Mouse (Mus musculus) embryonic stem cell, embryonic (primary cell): ENCODE data around the gene Ckap4.

Experiments
- CTCF ChIA-PET, 4 experiments: fragments of 300-600 bp in 2 of 4; fragments of 350-600 bp in 2 of 4; sonication (Branson Sonifier 250); formaldehyde crosslinking; loops; one replicate each; lab custom pipeline; 2022; ENCODE audit warnings: inconsistent platforms in 2 of 4; lab: Charles Lee
- POLR2A ChIA-PET, 4 experiments: fragments of 300-600 bp in 2 of 4; fragments of 350-600 bp in 2 of 4; sonication (Branson Sonifier 250); formaldehyde crosslinking; loops; one replicate each; lab custom pipeline; 2022; ENCODE audit warnings: antibody characterized with exemption in 4 of 4, inconsistent platforms in 1 of 4; lab: Charles Lee

Gene Ckap4

DNA sequence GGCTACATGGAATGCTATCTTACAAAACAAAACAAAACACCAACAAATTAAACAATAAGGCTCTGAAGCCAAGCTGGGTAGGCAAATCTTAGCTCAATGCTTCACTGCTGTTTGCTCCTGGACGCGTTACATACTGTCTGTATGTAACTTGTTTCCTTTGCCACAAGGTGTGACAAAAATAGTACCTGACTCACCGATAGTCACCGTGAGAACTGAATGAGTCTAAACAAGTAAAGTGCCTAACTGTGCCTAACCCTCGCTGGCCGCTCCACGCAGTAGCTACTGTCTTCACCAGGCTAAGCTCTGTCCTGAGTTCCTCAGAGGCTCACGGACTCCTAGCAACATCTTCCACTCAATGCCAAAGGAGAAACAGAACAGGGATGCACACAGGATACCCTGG is 3.5 kb downstream of the Ckap4 start:
- CTCF ChIA-PET = interaction anchor here in 2 of 4 experiments (0.8 to 3.4 kb wide), 2 partner anchors 15 to 16 kb away, joined by 3 to 17 read pairs; no protein-coding TSS in a partner anchor
- POLR2A ChIA-PET = no interaction called here

DNA sequence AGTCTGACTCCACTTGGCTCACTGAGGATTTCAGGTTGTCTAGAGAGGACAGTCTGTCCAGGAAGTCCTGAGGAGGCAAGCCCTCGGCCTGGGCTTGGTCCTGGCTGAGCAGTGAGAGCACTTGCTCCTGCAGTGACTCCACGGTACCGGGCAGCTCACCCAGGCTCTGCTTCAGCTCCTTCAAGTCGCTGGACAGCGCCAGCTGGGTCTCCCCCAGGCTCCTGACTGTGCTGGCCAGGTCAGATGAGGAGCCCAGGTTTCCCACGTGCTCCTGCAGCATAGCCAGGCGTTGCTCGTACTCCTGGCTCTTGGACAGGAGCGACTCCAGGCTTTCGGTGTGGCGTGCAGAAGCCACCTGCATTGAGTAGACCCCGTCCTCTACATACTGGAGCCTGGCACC is 6.2 kb downstream of the Ckap4 start:
- CTCF ChIA-PET = interaction anchor here in 1 of 4 experiments (3.1 kb wide), 1 partner anchor 13 kb away, joined by 21 read pairs; no protein-coding TSS in a partner anchor
- POLR2A ChIA-PET = interaction anchor here in 1 of 4 experiments (1.0 to 1.7 kb wide), 3 partner anchors 10 to 95 kb away, joined by 3 to 6 read pairs (median 5); partner anchors contain the start of gene Polr3b

DNA sequence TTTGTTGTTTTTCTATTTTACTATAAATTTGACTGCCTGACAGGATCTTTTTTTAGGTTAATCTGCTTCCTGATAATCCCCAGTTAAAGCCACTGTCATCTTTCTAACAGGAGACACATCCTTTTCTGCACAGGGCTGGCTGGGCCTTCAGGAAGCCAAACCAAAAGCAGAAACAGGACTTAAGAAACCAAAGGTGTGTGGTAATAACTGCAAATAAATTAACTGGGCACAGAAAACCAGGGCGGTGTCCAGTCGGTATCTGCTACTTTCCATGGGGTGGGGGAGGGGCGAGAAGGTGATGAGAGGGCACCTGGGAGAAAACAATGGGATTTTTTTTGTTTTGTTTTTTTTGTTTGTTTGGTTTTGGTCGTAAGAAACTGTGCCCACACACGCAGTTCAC is 6.8 kb downstream of the Ckap4 start:
- POLR2A ChIA-PET = interaction anchor here in 2 of 4 experiments (1.5 to 1.7 kb wide), 3 partner anchors 12 to 95 kb away, joined by 5 to 6 read pairs (median 5); partner anchors contain the start of gene Polr3b (in 1 of the 2)
- CTCF ChIA-PET = interaction anchor here in 3 of 4 experiments (0.6 to 3.1 kb wide), 3 partner anchors 12 to 1192 kb away, joined by 3 to 21 read pairs (median 9); no protein-coding TSS in a partner anchor

DNA sequence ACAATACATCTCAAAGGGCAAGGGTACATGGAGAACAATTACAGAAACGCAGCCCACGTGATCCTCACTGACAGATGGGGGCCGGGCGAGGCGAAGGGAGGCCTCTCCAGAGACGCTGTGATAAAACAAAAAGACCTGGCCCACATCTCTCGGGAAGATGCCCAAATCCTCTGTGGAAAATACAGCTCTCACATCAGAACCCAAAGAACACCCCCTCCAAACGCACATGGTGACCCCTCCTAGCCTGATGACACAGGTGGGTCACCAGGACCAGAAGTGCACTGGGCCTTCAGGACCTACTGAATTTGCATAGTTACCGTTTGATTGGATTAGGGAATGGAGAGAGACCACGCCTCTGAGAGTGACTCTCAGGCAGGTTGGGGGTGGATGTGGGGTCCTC is 7.4 kb downstream of the Ckap4 start:
- ChIA-PET CTCF (interaction anchor here (0.6 to 3.1 kb wide), 8 partner anchors 11 to 1191 kb away, joined by 3 to 21 read pairs (median 4); no protein-coding TSS in a partner anchor), POLR2A (interaction anchor here in 3 of 4 experiments (0.6 to 1.7 kb wide), 9 partner anchors 8 to 532 kb away, joined by 3 to 6 read pairs (median 3); partner anchors contain the start of genes Ckap4 (in 1 of the 3) and Polr3b (in 1 of the 3))

DNA sequence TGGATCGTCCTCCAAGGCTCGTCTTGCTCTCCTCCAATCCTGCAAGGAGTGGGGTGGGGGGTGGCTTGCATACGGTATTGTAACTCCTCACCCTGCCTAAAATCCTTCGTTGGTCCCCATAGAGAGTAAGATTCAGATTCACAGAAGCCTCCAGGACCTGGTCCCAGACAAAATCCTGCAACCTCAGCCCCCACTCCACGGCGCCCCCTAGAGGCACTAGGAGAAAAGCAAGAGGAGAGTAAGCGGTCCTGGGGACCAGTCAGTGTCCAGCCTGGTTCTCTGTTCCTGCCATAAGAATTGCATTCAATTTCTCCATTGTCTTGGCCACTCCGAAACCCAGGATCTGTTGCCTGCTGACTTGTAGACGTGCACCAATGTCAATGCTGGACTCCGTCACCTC is 10.2 kb downstream of the Ckap4 start:
- ChIA-PET POLR2A (interaction anchor here in 2 of 4 experiments (0.6 to 2.4 kb wide), 3 partner anchors 9 to 20 kb away, joined by 3 to 12 read pairs (median 5); no protein-coding TSS in a partner anchor), CTCF (interaction anchor here (0.5 to 2.0 kb wide), 14 partner anchors 8 to 1786 kb away, joined by 3 to 21 read pairs (median 4); no protein-coding TSS in a partner anchor)

DNA sequence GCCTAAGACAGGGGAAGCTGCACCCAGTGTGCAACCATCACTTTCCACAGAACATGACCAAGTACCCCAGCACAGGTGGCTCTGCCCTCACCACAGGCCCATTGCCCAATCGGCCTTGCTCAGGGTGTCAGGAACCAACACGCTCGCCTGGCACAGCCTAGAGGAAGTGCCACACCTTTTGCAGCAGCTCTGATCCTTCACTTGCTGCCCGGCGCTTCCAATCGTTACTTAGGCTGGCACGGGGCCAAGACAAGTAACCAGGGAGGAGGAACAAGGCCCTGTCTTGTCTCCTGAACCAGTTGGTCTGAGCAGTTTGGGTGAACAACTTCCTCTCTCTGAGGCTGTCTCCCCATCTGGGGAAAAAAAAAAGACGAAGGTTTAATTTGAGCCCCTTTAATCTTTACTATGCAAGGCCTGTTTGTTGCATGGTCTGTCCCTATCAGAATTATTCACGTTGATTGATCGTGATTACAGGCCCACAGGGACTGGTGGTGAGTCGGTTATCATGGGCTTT is 17.4 kb downstream of the Ckap4 start:
- POLR2A ChIA-PET = interaction anchor here in 1 of 4 experiments (1.3 to 3.6 kb wide), 4 partner anchors 12 to 107 kb away, joined by 3 to 15 read pairs (median 6); partner anchors contain the start of gene Polr3b
- CTCF ChIA-PET = interaction anchor here (0.5 to 3.0 kb wide), 11 partner anchors 16 to 731 kb away, joined by 3 to 40 read pairs (median 5); partner anchors contain the start of gene Polr3b (in 1 of the 4)

DNA sequence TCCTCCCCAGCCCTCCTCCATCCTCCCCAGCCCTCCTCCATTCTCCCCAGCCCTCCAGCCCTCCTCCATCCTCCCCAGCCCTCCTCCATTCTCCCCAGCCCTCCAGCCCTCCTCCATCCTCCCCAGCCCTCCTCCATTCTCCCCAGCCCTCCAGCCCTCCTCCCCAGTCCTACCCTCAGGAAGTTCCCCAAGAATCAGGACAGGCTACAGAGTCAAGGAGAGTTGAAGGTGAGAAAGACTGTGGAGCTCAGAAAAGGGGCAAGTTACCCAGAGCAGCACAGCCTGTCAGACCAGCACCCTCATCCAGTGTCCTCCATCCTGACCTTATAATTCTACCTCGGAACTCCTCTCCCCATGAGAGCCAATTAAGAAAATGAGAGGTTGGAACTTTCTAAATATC is 17.9 kb downstream of the Ckap4 start:
- CTCF ChIA-PET = interaction anchor here (0.5 to 3.2 kb wide), 70 partner anchors 7 to 1570 kb away, joined by 3 to 40 read pairs (median 4); partner anchors contain the start of gene Polr3b (in 3 of the 4)

DNA sequence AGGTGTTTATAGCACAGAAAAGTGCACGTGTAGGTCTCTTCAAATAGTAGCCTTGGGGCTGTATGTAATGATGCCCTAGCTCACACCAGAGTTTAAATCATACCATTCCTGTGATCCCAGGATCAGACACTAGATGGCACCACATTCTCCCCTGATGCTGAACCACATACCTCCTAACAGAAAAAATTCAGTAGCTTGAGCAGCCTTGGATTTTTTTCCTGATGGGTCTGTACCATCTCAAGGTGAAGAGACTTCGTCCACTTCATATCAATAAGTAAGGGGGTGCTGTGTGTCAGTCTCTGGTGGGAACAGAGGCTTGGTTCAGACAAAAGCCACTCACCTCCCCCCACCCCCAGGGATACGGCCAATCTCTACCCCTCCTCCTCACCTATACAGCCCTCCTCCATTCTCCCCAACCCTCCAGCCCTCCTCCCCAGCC is 18.3 kb downstream of the Ckap4 start:
- POLR2A ChIA-PET = interaction anchor here in 3 of 4 experiments (0.5 to 3.6 kb wide), 19 partner anchors 11 to 220 kb away, joined by 3 to 15 read pairs (median 4); partner anchors contain the start of gene Polr3b (in 3 of the 3)
- CTCF ChIA-PET = interaction anchor here (0.5 to 3.2 kb wide), 94 partner anchors 7 to 1570 kb away, joined by 3 to 40 read pairs (median 4); partner anchors contain the start of gene Polr3b (in 3 of the 4)

More for the DNA sequence above, 17.9 kb downstream of the Ckap4 start:
- POLR2A ChIA-PET = interaction anchor here in 3 of 4 experiments (0.5 to 3.6 kb wide), 12 partner anchors 13 to 220 kb away, joined by 3 to 15 read pairs (median 4); partner anchors contain the start of gene Polr3b (in 1 of the 3)

DNA sequence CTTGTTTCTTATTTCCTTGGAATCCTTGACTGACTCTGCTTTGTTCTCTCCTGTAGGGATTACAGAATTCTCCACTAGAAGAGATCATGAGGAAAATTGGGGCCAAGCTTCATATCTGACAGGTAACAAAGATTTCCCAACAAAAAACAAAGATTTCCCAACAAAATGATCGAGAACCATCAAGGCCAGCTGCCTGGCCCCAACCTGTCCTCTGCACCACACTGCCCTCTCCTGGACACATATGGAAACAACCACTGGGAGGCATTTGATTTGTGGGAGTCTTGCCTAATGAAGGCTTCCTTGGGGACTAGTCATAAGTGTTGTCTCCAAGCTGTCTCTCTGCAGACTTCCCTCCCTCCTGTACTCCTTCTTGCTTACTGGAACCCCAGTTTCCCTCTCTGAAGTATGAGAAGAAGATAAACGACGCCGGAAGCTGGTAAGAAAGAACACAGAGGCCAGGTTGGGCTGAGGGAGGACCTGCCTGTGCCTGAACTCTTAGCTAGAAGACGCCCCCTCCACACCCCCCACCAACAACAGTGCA is 19.8 kb downstream of the Ckap4 start:
- ChIA-PET CTCF (interaction anchor here (0.5 to 3.2 kb wide), 49 partner anchors 8 to 1750 kb away, joined by 3 to 26 read pairs (median 4); partner anchors contain the start of gene Nfyb (in 1 of the 4)), POLR2A (interaction anchor here in 3 of 4 experiments (0.5 to 3.6 kb wide), 14 partner anchors 11 to 717 kb away, joined by 3 to 15 read pairs (median 3); partner anchors contain the start of gene Polr3b (in 1 of the 3))

DNA sequence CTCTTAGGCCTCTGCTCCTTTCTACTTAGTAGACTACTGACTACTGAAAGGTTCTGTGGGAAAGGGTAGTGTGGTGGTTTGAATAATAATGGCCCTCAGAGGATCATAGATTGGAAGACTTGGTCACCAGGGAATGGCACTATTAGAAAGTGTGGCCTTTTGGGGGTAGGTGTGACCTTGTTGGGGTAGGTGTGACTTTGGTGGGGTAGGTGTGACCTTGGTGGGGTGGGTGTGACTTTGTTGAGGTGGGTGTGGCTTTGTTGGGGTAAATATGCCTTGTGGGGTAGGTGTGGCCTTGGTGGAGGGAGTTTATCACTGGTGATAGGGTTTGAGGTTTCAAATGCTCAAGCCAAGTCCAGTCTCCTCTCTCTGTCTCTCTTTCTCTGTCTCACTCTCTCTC is 21.1 kb downstream of the Ckap4 start:
- POLR2A ChIA-PET = interaction anchor here in 1 of 4 experiments (3.6 kb wide), 1 partner anchor 110 kb away, joined by 15 read pairs; the partner anchor contains the start of gene Polr3b
- CTCF ChIA-PET = interaction anchor here in 3 of 4 experiments (1.3 to 3.2 kb wide), 5 partner anchors 10 to 63 kb away, joined by 4 to 26 read pairs (median 4); no protein-coding TSS in a partner anchor

DNA sequence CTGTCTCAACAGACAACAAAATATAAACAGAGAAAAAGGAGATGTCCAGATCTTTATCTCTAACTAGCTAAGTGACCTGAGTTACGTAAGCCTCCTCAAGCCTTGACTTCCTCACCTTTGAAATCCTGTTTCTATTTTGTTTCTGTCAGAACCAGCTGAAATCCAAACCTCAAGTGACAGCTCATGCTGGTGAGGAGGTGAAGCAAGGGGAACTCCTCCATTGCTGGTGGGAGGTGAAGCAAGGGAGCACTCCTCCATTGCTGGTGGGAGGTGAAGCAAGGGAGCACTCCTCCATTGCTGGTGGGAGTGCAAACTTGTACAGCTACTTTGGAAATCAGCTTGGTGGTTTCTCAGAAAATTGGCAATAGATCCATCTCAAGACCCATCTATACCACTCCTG is 25.3 kb downstream of the Ckap4 start:
- ChIA-PET CTCF (interaction anchor here in 1 of 4 experiments (0.6 kb wide), 1 partner anchor 18 kb away, joined by 3 read pairs; no protein-coding TSS in a partner anchor), POLR2A (no interaction called here)

DNA sequence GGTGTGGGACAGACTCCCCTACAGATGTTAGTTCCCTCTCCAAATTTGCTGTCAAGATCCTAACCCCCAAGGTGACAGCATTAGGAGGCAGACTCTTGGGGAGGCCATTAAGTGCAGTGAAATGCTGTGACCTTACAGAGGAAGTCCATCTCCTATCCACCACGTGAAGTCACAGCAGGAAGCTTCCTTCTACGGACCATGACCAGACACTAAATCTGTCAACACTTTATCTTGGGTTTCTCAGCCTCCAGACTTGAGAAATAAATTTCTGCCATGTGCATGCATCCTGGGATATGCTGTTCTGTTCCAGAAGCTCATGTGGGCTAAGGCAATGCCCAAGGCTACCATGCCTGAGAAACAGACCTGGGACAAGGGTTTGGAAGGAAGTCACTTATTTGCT is 35.0 kb downstream of the Ckap4 start:
- ChIA-PET CTCF (interaction anchor here in 3 of 4 experiments (0.5 to 2.0 kb wide), 7 partner anchors 11 to 209 kb away, joined by 3 to 6 read pairs (median 3); no protein-coding TSS in a partner anchor), POLR2A (interaction anchor here in 1 of 4 experiments (0.9 kb wide), 1 partner anchor 11 kb away, joined by 4 read pairs; no protein-coding TSS in a partner anchor)

DNA sequence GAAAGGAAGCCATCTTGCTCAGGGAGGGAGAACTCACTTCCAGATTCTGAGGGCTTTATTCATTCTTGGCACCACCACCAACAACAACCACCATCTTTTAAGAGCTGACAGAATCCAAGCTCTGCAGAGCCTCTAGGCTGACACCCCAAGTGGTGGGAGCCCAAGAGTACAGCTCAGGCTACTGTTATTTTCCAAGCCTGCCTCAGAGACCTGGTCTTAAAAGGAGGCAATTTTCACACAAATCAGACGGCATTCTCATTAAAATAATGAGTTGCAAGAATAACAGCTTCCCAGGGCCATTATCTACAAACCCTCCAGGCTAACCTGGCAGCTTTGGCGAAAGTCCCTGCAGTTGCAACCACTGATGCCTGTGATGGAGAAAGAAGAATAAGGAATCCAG is 37.1 kb downstream of the Ckap4 start:
- ChIA-PET CTCF (interaction anchor here (0.5 to 1.6 kb wide), 4 partner anchors 8 to 64 kb away, joined by 4 to 10 read pairs (median 8); no protein-coding TSS in a partner anchor), POLR2A (interaction anchor here in 2 of 4 experiments (0.7 to 1.2 kb wide), 3 partner anchors 8 to 18 kb away, joined by 3 to 7 read pairs (median 3); no protein-coding TSS in a partner anchor)

DNA sequence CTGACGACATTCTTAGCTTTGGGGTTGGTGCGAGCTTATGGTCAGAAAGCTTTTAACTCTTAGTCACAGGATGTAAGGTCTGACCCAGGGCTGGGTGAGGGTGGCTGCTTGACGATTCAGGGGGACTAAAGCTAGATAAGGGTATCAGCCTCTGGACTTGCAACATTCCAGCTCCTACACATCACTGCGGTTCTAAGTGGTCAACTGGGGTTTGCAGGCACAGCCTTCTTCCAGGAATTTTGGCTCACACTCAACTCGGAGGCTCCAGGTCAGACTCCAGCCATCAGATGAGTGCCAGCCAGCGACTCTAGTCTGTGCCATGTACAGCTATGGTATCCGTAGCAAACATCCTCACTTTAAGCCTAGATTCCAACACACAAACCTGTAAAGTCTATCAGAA is 39.4 kb downstream of the Ckap4 start:
- ChIA-PET CTCF (no interaction called here), POLR2A (interaction anchor here in 1 of 4 experiments (0.5 kb wide), 1 partner anchor 62 kb away, joined by 5 read pairs; no protein-coding TSS in a partner anchor)

DNA sequence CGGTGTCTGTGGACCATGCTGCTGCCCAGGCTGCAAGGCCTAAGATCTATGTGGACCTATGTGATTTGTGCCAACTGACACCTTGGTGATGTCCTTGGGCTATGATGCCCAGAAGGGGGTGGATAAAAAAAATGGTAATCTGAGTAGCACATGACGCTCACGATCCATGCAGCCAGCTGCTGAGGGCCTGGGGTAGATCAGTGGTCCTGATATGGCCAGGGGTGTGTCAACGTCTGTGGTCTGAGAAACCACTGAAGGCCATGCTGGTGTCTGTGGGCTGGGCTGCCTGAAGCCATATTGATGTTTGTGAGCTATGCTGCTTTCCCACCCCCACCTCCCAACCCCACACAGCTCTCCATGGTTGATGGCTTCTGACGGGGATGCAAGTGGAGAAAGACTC is 43.7 kb downstream of the Ckap4 start:
- CTCF ChIA-PET = interaction anchor here in 1 of 4 experiments (1.5 to 1.6 kb wide), 2 partner anchors 26 to 139 kb away, joined by 3 to 6 read pairs; no protein-coding TSS in a partner anchor
- POLR2A ChIA-PET = interaction anchor here in 1 of 4 experiments (0.9 kb wide), 1 partner anchor 913 kb away, joined by 6 read pairs; no protein-coding TSS in a partner anchor

DNA sequence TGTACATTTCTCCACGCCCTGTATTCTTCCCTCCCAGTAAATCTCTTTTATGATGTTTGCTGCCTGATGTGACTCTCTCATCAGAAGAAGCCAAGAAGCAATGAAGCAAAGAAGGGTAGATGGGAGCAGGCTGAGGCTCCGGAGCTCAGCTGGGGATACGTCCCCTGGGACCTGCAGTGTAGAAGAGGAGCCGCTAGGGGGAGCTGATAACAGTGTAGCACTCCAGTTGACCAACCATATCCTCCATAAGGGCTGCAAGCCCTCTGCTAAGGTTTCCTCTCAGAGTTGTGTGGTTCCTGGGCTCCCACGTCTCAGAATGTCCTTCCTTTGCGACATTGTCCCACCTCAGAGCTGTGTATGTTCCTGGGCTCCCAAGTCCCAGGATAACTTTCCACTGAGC is 45.5 kb downstream of the Ckap4 start:
- CTCF ChIA-PET = interaction anchor here (0.5 to 3.2 kb wide), 29 partner anchors 8 to 724 kb away, joined by 3 to 26 read pairs (median 4); no protein-coding TSS in a partner anchor

DNA sequence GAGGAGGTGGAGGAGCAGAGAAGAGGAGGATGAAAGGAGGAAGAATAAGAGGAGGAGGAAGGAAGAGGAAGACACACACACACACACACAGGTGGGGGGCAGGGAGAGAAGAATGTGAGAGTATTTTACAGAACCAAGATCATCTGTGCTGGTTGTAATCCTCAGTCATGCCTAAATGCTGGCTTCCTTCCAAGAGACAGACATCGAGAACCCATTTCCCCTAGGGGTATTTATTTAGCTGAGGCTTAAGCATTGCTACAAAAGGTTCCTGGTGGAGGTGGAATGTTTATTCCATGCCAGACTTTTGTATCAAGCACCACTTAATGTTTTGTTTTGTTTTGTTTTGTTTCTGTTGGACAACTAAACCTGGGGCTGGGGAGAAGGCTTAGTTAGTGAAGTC is 49.2 kb downstream of the Ckap4 start:
- ChIA-PET CTCF (interaction anchor here in 1 of 4 experiments (0.6 to 1.1 kb wide), 2 partner anchors 31 to 58 kb away, joined by 3 read pairs; no protein-coding TSS in a partner anchor), POLR2A (no interaction called here)

More for the DNA sequence above, 45.5 kb downstream of the Ckap4 start:
- POLR2A ChIA-PET = interaction anchor here in 3 of 4 experiments (0.7 to 1.7 kb wide), 6 partner anchors 8 to 27 kb away, joined by 3 to 4 read pairs (median 3); no protein-coding TSS in a partner anchor
